Comparison of ENCODE assay signal across 9 mouse cellular contexts in genomic region chr6:113302258-113302657, GRCm38 (mm10). TPM values are rescaled to one million over a fixed set of nuclear protein-coding genes. Genes with fewer than 3 reads are reported as not detected.
DNase-seq lines count a peak whose midpoint lies in the region; ATAC-seq and TF ChIP-seq lines count a peak whose summit lies in the region.
"Had no signal": no experiment of that assay in that cellular context is flagged by ENCODE, and none has a peak within 500 bp of the region (broad histone marks: within the 10 kb centered on the region; RNA-seq: fewer than 3 reads in every experiment).

No protein-coding gene starts in this region.

- H3K27ac ChIP-seq in forebrain, postnatal 0 days (ENCODE audit: low read depth, low read length), result no peak overlapping the region
- no peak overlapping the region for H3K27ac ChIP-seq in forebrain, embryonic 10.5 days
- no peak overlapping the region for H3K27ac ChIP-seq in spleen, adult 2 months (ENCODE audit: insufficient read depth, low read length)
- H3K27ac ChIP-seq in midbrain, embryonic 16.5 days (ENCODE audit: low read length), result no peak overlapping the region

- H3K4me2 ChIP-seq in forebrain, postnatal 0 days (ENCODE audit: low read depth), result no peak overlapping the region
- no peak overlapping the region for H3K4me2 ChIP-seq in midbrain, embryonic 16.5 days (ENCODE audit: low read length)

- H3K4me1 ChIP-seq in forebrain, postnatal 0 days (ENCODE audit: insufficient read depth), result no peaks in the 10 kb centered on the region
- H3K4me1 ChIP-seq in forebrain, embryonic 10.5 days, result peaks cover 7% of the 10 kb centered on the region
- H3K4me1 ChIP-seq in spleen, adult 2 months (ENCODE audit: control insufficient read depth, insufficient read depth, insufficient read length), result no peaks in the 10 kb centered on the region
- no peaks in the 10 kb centered on the region for H3K4me1 ChIP-seq in lung, adult 2 months (ENCODE audit: control insufficient read depth, insufficient read depth, low read length)
- peaks cover 5% of the 10 kb centered on the region for H3K4me1 ChIP-seq in midbrain, embryonic 16.5 days (ENCODE audit: control insufficient read depth, insufficient read depth, low read length)

- no peak overlapping the region for H3K4me3 ChIP-seq in forebrain, postnatal 0 days (ENCODE audit: low read depth, low read length)
- H3K4me3 ChIP-seq in forebrain, embryonic 10.5 days, result no peak overlapping the region
- H3K4me3 ChIP-seq in spleen, adult 2 months (ENCODE audit: extremely low read depth, insufficient read depth, insufficient read length), result no peak overlapping the region
- H3K4me3 ChIP-seq in lung, adult 2 months (replicated peaks; ENCODE audit: extremely low read depth, low read depth, low read length), result no peak overlapping the region
- H3K4me3 ChIP-seq in midbrain, embryonic 16.5 days (ENCODE audit: low read depth, low read length), result no peak overlapping the region

- ATAC-seq in forebrain, postnatal 0 days, result no peak
- no peak for ATAC-seq in midbrain, embryonic 16.5 days

- peak; percentile 52 for TF ChIP-seq CTCF in forebrain, postnatal 0 days (IDR thresholded peaks at IDR 0.05; ENCODE audit: low read depth)
- TF ChIP-seq CTCF in spleen, adult 2 months (IDR thresholded peaks at IDR 0.05; ENCODE audit: extremely low read depth, insufficient read depth, insufficient read length, insufficient replicate concordance), result peak; percentile 20; the same call in 1 of the 2 replicates
- TF ChIP-seq CTCF in lung, adult 2 months (IDR thresholded peaks at IDR 0.05; ENCODE audit: insufficient read depth, low read length), result 0 out of 2 replicates have a peak, but pooled peaks have one; percentile 41

- no peak for DNase-seq in forebrain, postnatal 0 days
- no peak for DNase-seq in forebrain, embryonic 10.5 days (ENCODE audit: extremely low spot score, low spot score)
- peak in 1 of 2 experiments; percentile 46 for DNase-seq in spleen, adult 2 months (ENCODE audit: low read depth in 1 of 2, low spot score in 2 of 2)
- DNase-seq in spleen, postnatal 14 days (ENCODE audit: low spot score in 2 of 2), result no peak
- no peak for DNase-seq in lung, adult 2 months
- DNase-seq in yolk sac, embryonic 10.5 days (ENCODE audit: low spot score), result peak; percentile 16
- DNase-seq in right cerebral cortex, postnatal 4 days, result no peak

- H3K36me3 ChIP-seq in forebrain, postnatal 0 days (ENCODE audit: insufficient read depth), result no peaks in the 10 kb centered on the region
- H3K36me3 ChIP-seq in forebrain, embryonic 10.5 days (replicated peaks), result no peaks in the 10 kb centered on the region
- H3K36me3 ChIP-seq in spleen, adult 2 months (ENCODE audit: control insufficient read depth, insufficient read depth, low read length), result no peaks in the 10 kb centered on the region
- no peaks in the 10 kb centered on the region for H3K36me3 ChIP-seq in midbrain, embryonic 16.5 days (ENCODE audit: control insufficient read depth, insufficient read depth, low read length)

- TF ChIP-seq POLR2A in spleen, adult 2 months (IDR thresholded peaks at IDR 0.05; ENCODE audit: low read depth, low read length), result no peak
- no peak for TF ChIP-seq POLR2A in lung, adult 2 months (IDR thresholded peaks at IDR 0.05; ENCODE audit: borderline replicate concordance, extremely low read depth, low read depth, low read length)

- no peaks in the 10 kb centered on the region for H3K9me3 ChIP-seq in forebrain, postnatal 0 days (ENCODE audit: low read length)
- no peaks in the 10 kb centered on the region for H3K9me3 ChIP-seq in forebrain, embryonic 10.5 days
- no peaks in the 10 kb centered on the region for H3K9me3 ChIP-seq in midbrain, embryonic 16.5 days (replicated peaks; ENCODE audit: control insufficient read depth, low read length, poor library complexity, severe bottlenecking)

- WGBS in forebrain, postnatal 0 days, result 22% methylated on average over 3 of the region's 3 CpGs
- 30% methylated on average over 3 of the region's 3 CpGs for WGBS in forebrain, embryonic 10.5 days
- 5% methylated on average over 3 of the region's 3 CpGs for WGBS in spleen, adult 2 months
- WGBS in lung, adult 2 months, result 15% methylated on average over 3 of the region's 3 CpGs
- 22% methylated on average over 3 of the region's 3 CpGs for WGBS in midbrain, embryonic 16.5 days

- H3K9ac ChIP-seq in forebrain, postnatal 0 days, result no peak overlapping the region
- H3K9ac ChIP-seq in midbrain, embryonic 16.5 days (ENCODE audit: low read depth, low read length), result no peak overlapping the region

- no peaks in the 10 kb centered on the region for H3K27me3 ChIP-seq in forebrain, postnatal 0 days (ENCODE audit: insufficient read depth, low read length)
- no peaks in the 10 kb centered on the region for H3K27me3 ChIP-seq in forebrain, embryonic 10.5 days (ENCODE audit: poor library complexity, severe bottlenecking)
- no peaks in the 10 kb centered on the region for H3K27me3 ChIP-seq in spleen, adult 2 months (ENCODE audit: control insufficient read depth, insufficient read depth, low read length)
- no peaks in the 10 kb centered on the region for H3K27me3 ChIP-seq in midbrain, embryonic 16.5 days (ENCODE audit: control insufficient read depth, insufficient read depth, low read depth, low read length)

RNA-seq across cellular contexts. Expression of gene Brpf1, which starts 4.7 kb away (rescaled TPM):
- 27.5 and 30.7 TPM in 2 replicates for total RNA-seq in forebrain, postnatal 0 days (2014; rRNA removed)
- polyA plus RNA-seq in forebrain, postnatal 0 days (2015; fragmentation: Nextera tagmentation; extraction: Ambion mirVana), result 9.8 and 10.9 TPM in 2 replicates
- polyA plus RNA-seq in forebrain, embryonic 10.5 days (2016; fragmentation: Nextera tagmentation; extraction: Ambion mirVana), result 26.1 and 26.7 TPM in 2 replicates
- 24.2 and 26.3 TPM in 2 replicates for polyA plus RNA-seq in spleen, adult 2 months (2012; rRNA removed)
- 20.2 and 21.3 TPM in 2 replicates for polyA plus RNA-seq in lung, adult 2 months (2012; rRNA removed)
- 13.3 and 15.0 TPM in 2 replicates for polyA plus RNA-seq in midbrain, embryonic 16.5 days (2015; fragmentation: Nextera tagmentation; extraction: Ambion mirVana)

RNA-seq across cellular contexts. Expression of gene Cpne9, which starts 20.2 kb away (rescaled TPM):
- 0.54 and 4.0 TPM in 2 replicates for total RNA-seq in forebrain, postnatal 0 days (2014; rRNA removed)
- polyA plus RNA-seq in forebrain, postnatal 0 days (2015; fragmentation: Nextera tagmentation; extraction: Ambion mirVana), result 1.9 and 4.1 TPM in 2 replicates
- 0.05 and 0.09 TPM in 2 replicates for polyA plus RNA-seq in forebrain, embryonic 10.5 days (2016; fragmentation: Nextera tagmentation; extraction: Ambion mirVana)
- 0.13 and 0.23 TPM in 2 replicates for polyA plus RNA-seq in spleen, adult 2 months (2012; rRNA removed)
- 0.06 TPM in 1 of 2 replicates, not detected in the other for polyA plus RNA-seq in lung, adult 2 months (2012; rRNA removed)
- 3.9 and 4.9 TPM in 2 replicates for polyA plus RNA-seq in midbrain, embryonic 16.5 days (2015; fragmentation: Nextera tagmentation; extraction: Ambion mirVana)
- polyA plus RNA-seq: gonadal fat pad, adult 2 months had no signal

RNA-seq across cellular contexts. Expression of gene Ogg1, which starts 24.5 kb away (rescaled TPM):
- total RNA-seq in forebrain, postnatal 0 days (2014; rRNA removed), result 11.9 and 13.5 TPM in 2 replicates
- 10.1 and 10.5 TPM in 2 replicates for polyA plus RNA-seq in forebrain, postnatal 0 days (2015; fragmentation: Nextera tagmentation; extraction: Ambion mirVana)
- polyA plus RNA-seq in forebrain, embryonic 10.5 days (2016; fragmentation: Nextera tagmentation; extraction: Ambion mirVana), result 18.3 and 18.8 TPM in 2 replicates
- 13.0 and 14.8 TPM in 2 replicates for polyA plus RNA-seq in spleen, adult 2 months (2012; rRNA removed)
- polyA plus RNA-seq in lung, adult 2 months (2012; rRNA removed), result 18.9 and 23.9 TPM in 2 replicates
- 6.2 and 7.0 TPM in 2 replicates for polyA plus RNA-seq in midbrain, embryonic 16.5 days (2015; fragmentation: Nextera tagmentation; extraction: Ambion mirVana)

RNA-seq across cellular contexts. Expression of gene Camk1, which starts 41.5 kb away (rescaled TPM):
- total RNA-seq in forebrain, postnatal 0 days (2014; rRNA removed), result 119 and 131 TPM in 2 replicates
- polyA plus RNA-seq in forebrain, postnatal 0 days (2015; fragmentation: Nextera tagmentation; extraction: Ambion mirVana), result 107 and 118 TPM in 2 replicates
- polyA plus RNA-seq in forebrain, embryonic 10.5 days (2016; fragmentation: Nextera tagmentation; extraction: Ambion mirVana), result 33.8 and 37.4 TPM in 2 replicates
- polyA plus RNA-seq in spleen, adult 2 months (2012; rRNA removed), result 21.0 and 22.6 TPM in 2 replicates
- 69.2 and 84.4 TPM in 2 replicates for polyA plus RNA-seq in lung, adult 2 months (2012; rRNA removed)
- polyA plus RNA-seq in midbrain, embryonic 16.5 days (2015; fragmentation: Nextera tagmentation; extraction: Ambion mirVana), result 121 and 132 TPM in 2 replicates
